Comparison of ENCODE assay signal across 13 mouse cellular contexts in the genomic region with DNA sequence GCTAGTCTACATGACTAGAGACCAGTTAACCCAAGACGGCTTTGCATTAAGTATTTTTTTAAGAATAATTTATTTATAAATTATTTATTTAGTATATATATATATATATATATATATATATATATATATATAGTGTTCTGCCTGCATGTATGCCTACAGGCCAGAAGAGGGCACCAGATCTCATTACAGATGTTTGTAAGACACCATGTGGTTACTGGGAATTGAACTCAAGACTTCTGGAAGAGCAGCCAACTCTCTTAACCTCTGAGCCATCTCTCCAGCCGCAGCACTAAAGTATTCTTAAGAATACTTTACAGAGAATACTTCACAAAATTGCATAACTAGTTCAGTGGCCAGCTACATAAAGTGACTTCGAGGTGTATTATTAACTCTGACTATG. TPM values are rescaled to one million over a fixed set of nuclear protein-coding genes. Genes with fewer than 3 reads are reported as not detected.
DNase-seq lines count a peak whose midpoint lies in the region; ATAC-seq and TF ChIP-seq lines count a peak whose summit lies in the region.
"Had no signal": no experiment of that assay in that cellular context is flagged by ENCODE, and none has a peak within 500 bp of the region (broad histone marks: within the 10 kb centered on the region; RNA-seq: fewer than 3 reads in every experiment).

No protein-coding gene starts in this region.

- no peak for TF ChIP-seq EP300 in liver, embryonic 14.5 days (IDR thresholded peaks at IDR 0.05; ENCODE audit: low read depth)

- H3K27me3 ChIP-seq in liver, embryonic 14.5 days (ENCODE audit: control insufficient read depth, insufficient read depth, low read length), result no peaks in the 10 kb centered on the region
- no peaks in the 10 kb centered on the region for H3K27me3 ChIP-seq in liver, embryonic 11.5 days (replicated peaks; ENCODE audit: control insufficient read depth, insufficient read depth, low read length)
- H3K27me3 ChIP-seq: heart, embryonic 15.5 days had no signal

- peak; percentile 43 for DNase-seq in embryo, embryonic 10.5 days (ENCODE audit: low spot score)
- DNase-seq in embryo, embryonic 9.5 days (ENCODE audit: extremely low spot score), result no peak
- no peak for DNase-seq in liver, embryonic 14.5 days (ENCODE audit: low read depth in 3 of 3, low spot score in 3 of 3)
- no peak for DNase-seq in liver, embryonic 11.5 days (ENCODE audit: low spot score)
- DNase-seq in 416B (ENCODE audit: low read depth) (peak; percentile 47), adipocyte (ENCODE audit: low spot score) (peak; percentile 46)
- no peak for DNase-seq in layer of hippocampus, postnatal 36 days
- no peak for DNase-seq in thymus, postnatal 36 days
- DNase-seq: adrenal gland, postnatal 25 days; kidney, postnatal 36 days had no signal

- H3K4me2 ChIP-seq in liver, embryonic 14.5 days (ENCODE audit: low read depth), result no peak overlapping the region
- no peak overlapping the region for H3K4me2 ChIP-seq in liver, embryonic 11.5 days
- H3K4me2 ChIP-seq: heart, embryonic 15.5 days had no signal

- 50% methylated on average over 3 of the region's 3 CpGs for WGBS in liver, embryonic 14.5 days (ENCODE audit: insufficient replicate concordance)
- 69% methylated on average over 3 of the region's 3 CpGs for WGBS in liver, embryonic 11.5 days

- no peak overlapping the region for H3K9ac ChIP-seq in liver, embryonic 14.5 days (replicated peaks)
- H3K9ac ChIP-seq in liver, embryonic 11.5 days (ENCODE audit: low read depth, low read length), result no peak overlapping the region
- H3K9ac ChIP-seq: heart, embryonic 15.5 days had no signal

- H3K27ac ChIP-seq in liver, embryonic 14.5 days, result no peak overlapping the region
- no peak overlapping the region for H3K27ac ChIP-seq in liver, embryonic 11.5 days (ENCODE audit: low read depth, low read length)
- H3K27ac ChIP-seq: heart, embryonic 15.5 days had no signal

- H3K36me3 ChIP-seq in liver, embryonic 14.5 days (replicated peaks; ENCODE audit: control insufficient read depth, insufficient read depth, low read depth), result no peaks in the 10 kb centered on the region
- no peaks in the 10 kb centered on the region for H3K36me3 ChIP-seq in liver, embryonic 11.5 days (ENCODE audit: control insufficient read depth, insufficient read depth, low read length)
- H3K36me3 ChIP-seq: heart, embryonic 15.5 days had no signal

- ATAC-seq in liver, embryonic 14.5 days (ENCODE audit: insufficient read depth), result no peak
- ATAC-seq in liver, embryonic 11.5 days (replicated peaks; ENCODE audit: low FRiP score), result no peak
- ATAC-seq: inflammation-experienced regulatory T-cells, adult 6 months had no signal

- peak; percentile 20; the same call in 1 of the 2 replicates for TF ChIP-seq CTCF in liver, embryonic 14.5 days (IDR thresholded peaks at IDR 0.05; ENCODE audit: low read depth)

- no peaks in the 10 kb centered on the region for H3K9me3 ChIP-seq in liver, embryonic 14.5 days (ENCODE audit: control insufficient read depth, low read length)
- H3K9me3 ChIP-seq in liver, embryonic 11.5 days (ENCODE audit: control insufficient read depth, low read length), result no peaks in the 10 kb centered on the region
- H3K9me3 ChIP-seq: heart, embryonic 15.5 days; megakaryocyte, embryonic 14.5 days had no signal

- no peak overlapping the region for H3K4me3 ChIP-seq in liver, embryonic 14.5 days (ENCODE audit: insufficient read depth in 1 of 2, low read depth in 2 of 2, low read length in 2 of 2)
- no peak overlapping the region for H3K4me3 ChIP-seq in liver, embryonic 11.5 days (ENCODE audit: low read depth, low read length)
- H3K4me3 ChIP-seq: heart, embryonic 15.5 days; megakaryocyte, embryonic 14.5 days had no signal

- no peaks in the 10 kb centered on the region for H3K4me1 ChIP-seq in liver, embryonic 14.5 days (replicated peaks; ENCODE audit: control insufficient read depth in 2 of 2, insufficient read depth in 2 of 2, low read length in 1 of 2)
- H3K4me1 ChIP-seq in liver, embryonic 11.5 days (replicated peaks; ENCODE audit: control insufficient read depth, insufficient read depth, low read length), result no peaks in the 10 kb centered on the region
- H3K4me1 ChIP-seq: heart, embryonic 15.5 days; megakaryocyte, embryonic 14.5 days had no signal

RNA-seq across cellular contexts. Expression of a gene that starts 20.0 kb away (rescaled TPM):
- 9.3 and 11.5 TPM in 2 replicates for polyA plus RNA-seq in liver, embryonic 14.5 days (2012; rRNA removed)
- polyA plus RNA-seq in liver, embryonic 14.5 days (2014; fragmentation: Nextera tagmentation; extraction: Ambion mirVana), result 22.3 and 25.2 TPM in 2 replicates
- 33.6 and 40.8 TPM in 2 replicates for polyA plus RNA-seq in liver, embryonic 11.5 days (2014; fragmentation: Nextera tagmentation; extraction: Ambion mirVana)
- 10 to 100 TPM; 78.8 to 87.0 TPM for total RNA-seq in layer of hippocampus, postnatal 36 days (2021)

RNA-seq across cellular contexts. Expression of a gene that starts 47.3 kb away (rescaled TPM):
- polyA plus RNA-seq in liver, embryonic 14.5 days (2012; rRNA removed), result 2.1 and 3.0 TPM in 2 replicates
- polyA plus RNA-seq in liver, embryonic 14.5 days (2014; fragmentation: Nextera tagmentation; extraction: Ambion mirVana), result 1.6 and 2.3 TPM in 2 replicates
- 17.1 and 18.7 TPM in 2 replicates for polyA plus RNA-seq in liver, embryonic 11.5 days (2014; fragmentation: Nextera tagmentation; extraction: Ambion mirVana)
- total RNA-seq in layer of hippocampus, postnatal 36 days (2021), result 100 to 1,000 TPM; 352 to 385 TPM

RNA-seq across cellular contexts. Expression of a gene that starts 52.1 kb away (rescaled TPM):
- 2.3 and 2.6 TPM in 2 replicates for polyA plus RNA-seq in liver, embryonic 14.5 days (2012; rRNA removed)
- 4.1 and 4.7 TPM in 2 replicates for polyA plus RNA-seq in liver, embryonic 14.5 days (2014; fragmentation: Nextera tagmentation; extraction: Ambion mirVana)
- polyA plus RNA-seq in liver, embryonic 11.5 days (2014; fragmentation: Nextera tagmentation; extraction: Ambion mirVana), result 16.8 and 17.8 TPM in 2 replicates
- 10 to 100 TPM; 12.7 to 13.2 TPM for total RNA-seq in layer of hippocampus, postnatal 36 days (2021)
- polyA plus RNA-seq: inflammation-experienced regulatory T-cells, adult 6 months had no signal

Comparison
In these comparisons a context has a peak if more than half of its experiments do, and no peak if none do; other contexts are left out.
1. DNase-seq: peak in embryo, embryonic 10.5 days (single experiment), 416B (single experiment) and adipocyte (single experiment); none in embryo, embryonic 9.5 days (single experiment), liver, embryonic 14.5 days (0 of 3), liver, embryonic 11.5 days (single experiment), layer of hippocampus, postnatal 36 days (0 of 2) and thymus, postnatal 36 days (0 of 2).